Mouse (Mus musculus) heart, postnatal 0 days (tissue): ENCODE data around the gene Prkar1b.

Experiments used
- CTCF ChIP-seq: IDR thresholded peaks from 2 replicates; pipeline ENCODE4 v1.5.1; 2016; ENCODE audit warnings: antibody characterized with exemption, control low read depth, low read depth
- EP300 ChIP-seq: IDR thresholded peaks from 2 replicates; pipeline ENCODE4 v1.6.1; 2016; ENCODE audit warnings: antibody characterized with exemption, low read depth

- TF ChIP-seq CTCF: no peak
- TF ChIP-seq EP300: peak; percentile 57; the same call in 1 of the 2 replicates
Measured at GRCm38 (mm10) chr5:139084302-139084701, 65.5 kb downstream of the Prkar1b start.
